In genomic region chr14:30625131-30625807, GRCm38 (mm10) we compare ENCODE assay signal across 8 mouse cellular contexts. TPM values are rescaled to one million over a fixed set of nuclear protein-coding genes. Genes with fewer than 3 reads are reported as not detected.
A peak's percentile ranks its signal among the peaks of the same experiment; 100 is the strongest.
DNase-seq lines count a peak whose midpoint lies in the region; ATAC-seq and TF ChIP-seq lines count a peak whose summit lies in the region.

No protein-coding gene starts in this region.

- ATAC-seq in erythroid progenitor cell, adult 5-6 weeks (replicated peaks; ENCODE audit: low FRiP score, poor library complexity, severe bottlenecking) = peak; percentile 87
- peak; percentile 32 for ATAC-seq in midbrain, embryonic 12.5 days (ENCODE audit: low FRiP score, low read depth)
- no peak for ATAC-seq in stomach, postnatal 0 days (ENCODE audit: low FRiP score, low TSS enrichment)

- no peak for TF ChIP-seq EP300 in stomach, postnatal 0 days (optimal IDR thresholded peaks at IDR 0.05)

- H3K36me3 ChIP-seq in limb, embryonic 10.5 days = no peaks in the 10 kb centered on the region
- H3K36me3 ChIP-seq in midbrain, embryonic 12.5 days = no peaks in the 10 kb centered on the region
- no peaks in the 10 kb centered on the region for H3K36me3 ChIP-seq in stomach, postnatal 0 days (ENCODE audit: control insufficient read depth, insufficient read depth, low read length)

- peaks cover 9% of the 10 kb centered on the region for H3K27me3 ChIP-seq in limb, embryonic 10.5 days (ENCODE audit: low read depth, poor library complexity, severe bottlenecking)
- peaks cover 48% of the 10 kb centered on the region for H3K27me3 ChIP-seq in midbrain, embryonic 12.5 days
- H3K27me3 ChIP-seq in stomach, postnatal 0 days (ENCODE audit: control insufficient read depth, insufficient read depth, low read length) = no peaks in the 10 kb centered on the region

- no peak for TF ChIP-seq CTCF in stomach, postnatal 0 days (IDR thresholded peaks at IDR 0.05; ENCODE audit: low read depth)

- under 1% methylated on average over 39 of the region's 39 CpGs for WGBS in limb, embryonic 10.5 days
- under 1% methylated on average over 39 of the region's 39 CpGs for WGBS in midbrain, embryonic 12.5 days
- under 1% methylated on average over 39 of the region's 39 CpGs for WGBS in stomach, postnatal 0 days

- H3K9ac ChIP-seq in midbrain, embryonic 12.5 days (replicated peaks) = peak overlapping the region; percentile 43
- H3K9ac ChIP-seq in stomach, postnatal 0 days (ENCODE audit: low read length) = peak overlapping the region; percentile 89

- peak overlapping the region; percentile 61 for H3K4me2 ChIP-seq in midbrain, embryonic 12.5 days (replicated peaks)
- peak overlapping the region; percentile 73 for H3K4me2 ChIP-seq in stomach, postnatal 0 days (replicated peaks; ENCODE audit: low read depth)

- H3K4me3 ChIP-seq in limb, embryonic 10.5 days = peak overlapping the region; percentile 82
- peak overlapping the region; percentile 54 for H3K4me3 ChIP-seq in midbrain, embryonic 12.5 days
- peak overlapping the region; percentile 85 for H3K4me3 ChIP-seq in stomach, postnatal 0 days (ENCODE audit: low read depth, low read length)

- intact Hi-C loops in heart, postnatal 10 days (cut with DNase I) = no loop called here

- no peaks in the 10 kb centered on the region for H3K9me3 ChIP-seq in limb, embryonic 10.5 days (replicated peaks)
- no peaks in the 10 kb centered on the region for H3K9me3 ChIP-seq in midbrain, embryonic 12.5 days
- H3K9me3 ChIP-seq in stomach, postnatal 0 days (ENCODE audit: control insufficient read depth, low read length) = no peaks in the 10 kb centered on the region

- H3K27ac ChIP-seq in limb, embryonic 10.5 days = peak overlapping the region; percentile 87
- no peak overlapping the region for H3K27ac ChIP-seq in midbrain, embryonic 12.5 days (replicated peaks)
- H3K27ac ChIP-seq in stomach, postnatal 0 days (replicated peaks) = peak overlapping the region; percentile 92

- peaks cover 26% of the 10 kb centered on the region for H3K4me1 ChIP-seq in limb, embryonic 10.5 days
- H3K4me1 ChIP-seq in midbrain, embryonic 12.5 days = peaks cover 20% of the 10 kb centered on the region
- H3K4me1 ChIP-seq in stomach, postnatal 0 days (replicated peaks; ENCODE audit: control insufficient read depth, insufficient read depth) = peaks cover 2% of the 10 kb centered on the region; the same call in 1 of the 2 replicates

- DNase-seq in CD4-positive, CD25-positive, alpha-beta regulatory T cell, adult 2 months (ENCODE audit: low read depth, low spot score) = peak; percentile 53
- DNase-seq in adrenal gland, adult (ENCODE audit: inconsistent age in 2 of 2, low spot score in 1 of 2) = peak; percentile 80 to 90
- peak; percentile 55 to 61 for DNase-seq in heart, postnatal 10 days
- peak; percentile 63 for DNase-seq in limb, embryonic 10.5 days (ENCODE audit: low spot score)
- DNase-seq in stomach, postnatal 0 days (ENCODE audit: low spot score) = peak; percentile 74
- DNase-seq in layer of hippocampus, adult 18-20 months (ENCODE audit: low spot score in 2 of 2) = no peak

RNA-seq across cellular contexts. Expression of gene Prkcd, which starts 0.7 kb away (rescaled TPM):
- 32.4 and 35.2 TPM in 2 replicates for total RNA-seq in erythroid progenitor cell, adult 5-6 weeks (2015; ENCODE audit: low replicate concordance)
- 19.5 and 35.7 TPM in 2 replicates for total RNA-seq in erythroid progenitor cell, adult 5-6 weeks (2017; ENCODE audit: low replicate concordance)
- 10 to 100 TPM; 18.7 to 20.0 TPM for total RNA-seq in heart, postnatal 10 days (2021)
- 26.0 and 36.8 TPM in 2 replicates for polyA plus RNA-seq in limb, embryonic 10.5 days (2016; fragmentation: Nextera tagmentation; extraction: Ambion mirVana)
- 25.3 and 26.9 TPM in 2 replicates for polyA plus RNA-seq in midbrain, embryonic 12.5 days (2016; fragmentation: Nextera tagmentation; extraction: Ambion mirVana)
- polyA plus RNA-seq in stomach, postnatal 0 days (2015; fragmentation: Nextera tagmentation; extraction: Ambion mirVana) = 62.8 and 72.3 TPM in 2 replicates
- total RNA-seq in layer of hippocampus, adult 18-20 months (2021) = 10 to 100 TPM; 31.5 to 38.1 TPM

RNA-seq across cellular contexts. Expression of gene Rft1, which starts 28.9 kb away (rescaled TPM):
- 2.1 and 2.9 TPM in 2 replicates for total RNA-seq in erythroid progenitor cell, adult 5-6 weeks (2015; ENCODE audit: low replicate concordance)
- 2.1 and 4.5 TPM in 2 replicates for total RNA-seq in erythroid progenitor cell, adult 5-6 weeks (2017; ENCODE audit: low replicate concordance)
- 10 to 100 TPM; 10.1 to 10.2 TPM for total RNA-seq in heart, postnatal 10 days (2021)
- 16.6 and 19.3 TPM in 2 replicates for polyA plus RNA-seq in limb, embryonic 10.5 days (2016; fragmentation: Nextera tagmentation; extraction: Ambion mirVana)
- 11.4 and 12.8 TPM in 2 replicates for polyA plus RNA-seq in midbrain, embryonic 12.5 days (2016; fragmentation: Nextera tagmentation; extraction: Ambion mirVana)
- polyA plus RNA-seq in stomach, postnatal 0 days (2015; fragmentation: Nextera tagmentation; extraction: Ambion mirVana) = 12.1 and 12.3 TPM in 2 replicates
- 10 to 100 TPM; 10.9 TPM for total RNA-seq in layer of hippocampus, adult 18-20 months (2021)

Comparison
In these comparisons a context has a peak if more than half of its experiments do, and no peak if none do; other contexts are left out.
1. DNase-seq: peak in CD4-positive, CD25-positive, alpha-beta regulatory T cell, adult 2 months (single experiment), adrenal gland, adult (2 of 2), heart, postnatal 10 days (2 of 2), limb, embryonic 10.5 days (single experiment) and stomach, postnatal 0 days (single experiment); none in layer of hippocampus, adult 18-20 months (0 of 2).
2. Peak in every context shown above with its lines, with median percentiles within 50 percentile points of each other: H3K4me3 ChIP-seq.